Mouse (Mus musculus) lung, embryonic 16.5 days (tissue): Measurements from ENCODE around the gene Cln5. TPM values are rescaled to one million over a fixed set of nuclear protein-coding genes. Genes with fewer than 3 reads are reported as not detected.

ENCODE experiments used
- ATAC-seq: fragments of 200-750 bp; cut with Nextera tagmentation; 2 replicates; pipeline ENCODE4 v1.8.0; 2017; ENCODE audit warnings: low read depth, mild to moderate bottlenecking, moderate library complexity
- H3K27ac ChIP-seq: fragments of 300-500 bp; sonication (generic); 2 replicates; pipeline ENCODE4 v1.5.1; 2014; ENCODE audit warnings: mild to moderate bottlenecking, control low read depth, low read length
- H3K27me3 ChIP-seq: fragments of 300-500 bp; sonication (generic); 2 replicates; pipeline ENCODE4 v1.6.1; 2014; ENCODE audit warnings: low read depth, low read length, mixed read lengths; ENCODE audit not compliant: control insufficient read depth, insufficient read depth
- H3K36me3 ChIP-seq: fragments of 300-500 bp; sonication (generic); 2 replicates; pipeline ENCODE4 v1.6.1; 2014; ENCODE audit warnings: low read length; ENCODE audit not compliant: control insufficient read depth, insufficient read depth
- H3K4me1 ChIP-seq: fragments of 300-500 bp; sonication (generic); replicated peaks from 2 replicates; pipeline ENCODE4 v1.6.1; 2014; ENCODE audit warnings: low read length, mixed read lengths; ENCODE audit not compliant: control insufficient read depth, insufficient read depth
- H3K4me2 ChIP-seq: fragments of 300-500 bp; sonication (generic); 2 replicates; pipeline ENCODE4 v1.6.1; 2014; ENCODE audit warnings: low read depth, low read length, control low read depth
- H3K4me3 ChIP-seq: fragments of 300-500 bp; sonication (generic); 2 replicates; pipeline ENCODE4 v1.5.1; 2014; ENCODE audit warnings: mild to moderate bottlenecking, low read length, control low read depth
- H3K9ac ChIP-seq: fragments of 300-500 bp; sonication (generic); 2 replicates; pipeline ENCODE4 v1.6.1; 2014; ENCODE audit warnings: low read length, control low read depth
- H3K9me3 ChIP-seq: fragments of 300-500 bp; sonication (generic); 2 replicates; pipeline ENCODE4 v1.6.1; 2016; ENCODE audit warnings: low read length; ENCODE audit not compliant: control insufficient read depth
- WGBS: fragments of 180-500 bp; shearing (Covaris S2); extraction: QIAGEN DNeasy Blood & Tissue Kit; methylation state at CpG from one replicate; pipeline ENCODE4 v1.1.7; 2014; 5-methylcytosine and 5-hydroxymethylcytosine counted together
- polyA plus RNA-seq: library from polyadenylated mRNA; unstranded; fragments of >200 nt; fragmentation: Nextera tagmentation; extraction: Ambion mirVana; gene quantifications from 2 replicates; pipeline ENCODE4 v1.2.1, GENCODE M21; 2015

Gene Cln5
- polyA plus RNA-seq, 1 experiment from 2014 or later: 32.5 TPM

- 80% methylated on average over 7 of the region's 7 CpGs for WGBS
Observed at GRCm38 (mm10) chr14:103056601-103057000, 13.4 kb upstream of the Cln5 start.

GRCm38 (mm10) chr14:103058998-103059397, 11.0 kb upstream of the Cln5 start:
- Histone ChIP-seq H3K9ac (no peak overlapping the region), H3K27ac (peak overlapping the region; percentile 69), H3K36me3 (no peaks in the 10 kb centered on the region), H3K27me3 (no peaks in the 10 kb centered on the region), H3K4me2 (no peak overlapping the region), H3K9me3 (no peaks in the 10 kb centered on the region), H3K4me3 (no peak overlapping the region), H3K4me1 (0 out of 2 replicates have a peak, but pooled peaks cover 3% of the 10 kb centered on the region)
- 29% methylated on average over 1 of the region's 1 CpGs for WGBS
- peak; percentile 97 for ATAC-seq

More at GRCm38 (mm10) chr14:103056601-103057000, 13.4 kb upstream of the Cln5 start:
- Histone ChIP-seq H3K36me3 (no peaks in the 10 kb centered on the region), H3K4me3 (no peak overlapping the region), H3K27me3 (no peaks in the 10 kb centered on the region), H3K27ac (no peak overlapping the region), H3K9ac (no peak overlapping the region), H3K9me3 (no peaks in the 10 kb centered on the region), H3K4me2 (no peak overlapping the region), H3K4me1 (0 out of 2 replicates have a peak, but pooled peaks cover 3% of the 10 kb centered on the region)
- ATAC-seq: no peak

- no peaks in the 10 kb centered on the region for H3K27me3 ChIP-seq
- ATAC-seq: 0 out of 2 replicates have a peak, but pooled peaks have one; percentile 30
- no peaks in the 10 kb centered on the region for H3K9me3 ChIP-seq
- H3K9ac ChIP-seq: no peak overlapping the region
- H3K4me1 ChIP-seq: 0 out of 2 replicates have a peak, but pooled peaks cover 3% of the 10 kb centered on the region
- no peak overlapping the region for H3K4me2 ChIP-seq
- no peaks in the 10 kb centered on the region for H3K36me3 ChIP-seq
- WGBS: 82% methylated on average over 10 of the region's 10 CpGs
- H3K27ac ChIP-seq: peak overlapping the region; percentile 69; the same call in 1 of the 2 replicates
- no peak overlapping the region for H3K4me3 ChIP-seq
Observed at GRCm38 (mm10) chr14:103059495-103059894, 10.5 kb upstream of the Cln5 start.

- Histone ChIP-seq H3K9ac (no peak overlapping the region), H3K4me1 (peaks cover 3% of the 10 kb centered on the region; the same call in 1 of the 2 replicates), H3K9me3 (no peaks in the 10 kb centered on the region), H3K4me2 (no peak overlapping the region), H3K27ac (peak overlapping the region; percentile 26), H3K4me3 (no peak overlapping the region), H3K27me3 (no peaks in the 10 kb centered on the region), H3K36me3 (no peaks in the 10 kb centered on the region)
- 8% methylated on average over 10 of the region's 10 CpGs for WGBS
- ATAC-seq: 0 out of 2 replicates have a peak, but pooled peaks have one; percentile 6
Observed at GRCm38 (mm10) chr14:103065294-103066167, 4.5 kb upstream of the Cln5 start.

GRCm38 (mm10) chr14:103069465-103069863, 552 bp upstream of the Cln5 start:
- peaks cover 14% of the 10 kb centered on the region for H3K36me3 ChIP-seq
- peaks cover 7% of the 10 kb centered on the region for H3K4me1 ChIP-seq
- H3K27me3 ChIP-seq: no peaks in the 10 kb centered on the region
- no peaks in the 10 kb centered on the region for H3K9me3 ChIP-seq
- peak overlapping the region; percentile 84 for H3K9ac ChIP-seq
- H3K27ac ChIP-seq: peak overlapping the region; percentile 87
- peak overlapping the region; percentile 81 for H3K4me3 ChIP-seq
- WGBS: 14% methylated on average over 12 of the region's 12 CpGs
- H3K4me2 ChIP-seq: peak overlapping the region; percentile 94
- ATAC-seq: no peak

GRCm38 (mm10) chr14:103070790-103071189, 774 bp downstream of the Cln5 start:
- Histone ChIP-seq H3K9me3 (no peaks in the 10 kb centered on the region), H3K4me3 (peak overlapping the region; percentile 81), H3K36me3 (peaks cover 16% of the 10 kb centered on the region), H3K4me2 (peak overlapping the region; percentile 94), H3K4me1 (peaks cover 7% of the 10 kb centered on the region), H3K27ac (peak overlapping the region; percentile 87), H3K27me3 (no peaks in the 10 kb centered on the region), H3K9ac (peak overlapping the region; percentile 84)
- ATAC-seq: peak; percentile 2; the same call in 1 of the 2 replicates
- under 1% methylated on average over 10 of the region's 10 CpGs for WGBS

GRCm38 (mm10) chr14:103071471-103071870, 1.5 kb downstream of the Cln5 start:
- WGBS: 88% methylated on average over 12 of the region's 12 CpGs

GRCm38 (mm10) chr14:103072731-103073130, 2.7 kb downstream of the Cln5 start:
- Histone ChIP-seq H3K4me2 (no peak overlapping the region), H3K27me3 (no peaks in the 10 kb centered on the region), H3K36me3 (peaks cover 16% of the 10 kb centered on the region), H3K9me3 (no peaks in the 10 kb centered on the region), H3K9ac (no peak overlapping the region), H3K4me3 (no peak overlapping the region), H3K27ac (no peak overlapping the region), H3K4me1 (peaks cover 7% of the 10 kb centered on the region)
- 73% methylated on average over 4 of the region's 4 CpGs for WGBS
- ATAC-seq: no peak

More at GRCm38 (mm10) chr14:103071471-103071870, 1.5 kb downstream of the Cln5 start:
- H3K27me3 ChIP-seq: no peaks in the 10 kb centered on the region
- no peak for ATAC-seq
- peaks cover 16% of the 10 kb centered on the region for H3K36me3 ChIP-seq
- peaks cover 7% of the 10 kb centered on the region for H3K4me1 ChIP-seq
- H3K4me3 ChIP-seq: no peak overlapping the region
- H3K27ac ChIP-seq: no peak overlapping the region
- H3K9ac ChIP-seq: no peak overlapping the region
- H3K4me2 ChIP-seq: no peak overlapping the region
- H3K9me3 ChIP-seq: no peaks in the 10 kb centered on the region

- H3K27me3 ChIP-seq: no peaks in the 10 kb centered on the region
- no peaks in the 10 kb centered on the region for H3K9me3 ChIP-seq
- H3K9ac ChIP-seq: no peak overlapping the region
- no peak overlapping the region for H3K4me2 ChIP-seq
- 94% methylated on average over 8 of the region's 8 CpGs for WGBS
- H3K36me3 ChIP-seq: peaks cover 20% of the 10 kb centered on the region
- H3K4me3 ChIP-seq: no peak overlapping the region
- no peak overlapping the region for H3K27ac ChIP-seq
- ATAC-seq: no peak
- peaks cover 7% of the 10 kb centered on the region for H3K4me1 ChIP-seq
Observed at GRCm38 (mm10) chr14:103073825-103074224, 3.8 kb downstream of the Cln5 start.
